Mouse (Mus musculus): ENCODE measurements around the gene Dnajb1.

GRCm38 (mm10) chr8:83619568-83620285 lies 11.7 kb downstream of the Dnajb1 start:
- no peak for TF ChIP-seq POLR2A (IDR thresholded peaks at IDR 0.05; ENCODE audit: borderline replicate concordance, insufficient read depth, low read length)
- no peak for TF ChIP-seq CTCF (IDR thresholded peaks at IDR 0.05; ENCODE audit: borderline replicate concordance, insufficient read depth, low read depth, low read length)
